Mouse (Mus musculus) forebrain, embryonic 12.5 days (tissue): ENCODE results near the gene Tmem229b. TPM values are rescaled to one million over a fixed set of nuclear protein-coding genes. Genes with fewer than 3 reads are reported as not detected.
A peak's percentile ranks its signal among the peaks of the same experiment; 100 is the strongest.

Experiments
- ATAC-seq: fragments of 200-750 bp; cut with Nextera tagmentation; 2 replicates; pipeline ENCODE4 v1.8.0; 2017; ENCODE audit warnings: moderate TSS enrichment; ENCODE audit not compliant: low FRiP score
- H3K27ac ChIP-seq: fragments of 300-500 bp; sonication (generic); 2 replicates; pipeline ENCODE4 v1.5.1; 2016; ENCODE audit warnings: mild to moderate bottlenecking
- H3K27me3 ChIP-seq: fragments of 300-500 bp; sonication (generic); 2 replicates; pipeline ENCODE4 v1.6.1; 2016; ENCODE audit warnings: mild to moderate bottlenecking
- H3K36me3 ChIP-seq: fragments of 300-500 bp; sonication (generic); replicated peaks from 2 replicates; pipeline ENCODE4 v1.6.1; 2016; ENCODE audit warnings: mild to moderate bottlenecking
- H3K4me1 ChIP-seq: fragments of 300-500 bp; sonication (generic); 2 replicates; pipeline ENCODE4 v1.6.1; 2016
- H3K4me2 ChIP-seq: fragments of 300-500 bp; sonication (generic); 2 replicates; pipeline ENCODE4 v1.6.1; 2016; ENCODE audit warnings: mild to moderate bottlenecking, moderate library complexity
- H3K4me3 ChIP-seq: fragments of 300-500 bp; sonication (generic); replicated peaks from 2 replicates; pipeline ENCODE4 v1.5.1; 2016; ENCODE audit warnings: mild to moderate bottlenecking
- H3K9ac ChIP-seq: fragments of 300-500 bp; sonication (generic); 2 replicates; pipeline ENCODE4 v1.6.1; 2016; ENCODE audit warnings: mild to moderate bottlenecking
- H3K9me3 ChIP-seq: fragments of 300-500 bp; sonication (generic); 2 replicates; pipeline ENCODE4 v1.6.1; 2016
- WGBS: fragments of 180-500 bp; shearing (Covaris S2); methylation state at CpG from one replicate; pipeline ENCODE4 v1.1.7; 2016; 5-methylcytosine and 5-hydroxymethylcytosine counted together
- polyA plus RNA-seq: library from polyadenylated mRNA; unstranded; fragments of >200 nt; fragmentation: Nextera tagmentation; extraction: Ambion mirVana; gene quantifications from 2 replicates; pipeline ENCODE4 v1.2.1, GENCODE M21; 2016

Tmem229b gene
- polyA plus RNA-seq, 1 experiment from 2014 or later, result 16.7 TPM

- ATAC-seq, result no peak
- Histone ChIP-seq H3K36me3 (no peaks in the 10 kb centered on the region), H3K4me3 (no peak overlapping the region), H3K9me3 (no peaks in the 10 kb centered on the region), H3K27me3 (peaks cover 13% of the 10 kb centered on the region; the same call in 1 of the 2 replicates), H3K27ac (no peak overlapping the region), H3K4me2 (no peak overlapping the region), H3K4me1 (peaks cover 5% of the 10 kb centered on the region; the same call in 1 of the 2 replicates), H3K9ac (no peak overlapping the region)
- WGBS, result 94% methylated on average over 5 of the region's 5 CpGs
Observed at GRCm38 (mm10) chr12:79002406-79002805, 5.0 kb downstream of the Tmem229b start.

- 17% methylated on average over 7 of the region's 7 CpGs for WGBS
- no peaks in the 10 kb centered on the region for H3K9me3 ChIP-seq
- no peak overlapping the region for H3K4me2 ChIP-seq
- no peak for ATAC-seq
- H3K36me3 ChIP-seq, result no peaks in the 10 kb centered on the region
- H3K4me3 ChIP-seq, result no peak overlapping the region
- no peak overlapping the region for H3K9ac ChIP-seq
- H3K27me3 ChIP-seq, result no peaks in the 10 kb centered on the region
- no peak overlapping the region for H3K27ac ChIP-seq
- H3K4me1 ChIP-seq, result no peaks in the 10 kb centered on the region
Observed at GRCm38 (mm10) chr12:78996711-78997110, 10.7 kb downstream of the Tmem229b start.

GRCm38 (mm10) chr12:78996271-78996670 lies 11.2 kb downstream of the Tmem229b start:
- Histone ChIP-seq H3K36me3 (no peaks in the 10 kb centered on the region), H3K9me3 (no peaks in the 10 kb centered on the region), H3K4me3 (no peak overlapping the region), H3K4me1 (no peaks in the 10 kb centered on the region), H3K9ac (no peak overlapping the region), H3K4me2 (no peak overlapping the region), H3K27me3 (no peaks in the 10 kb centered on the region), H3K27ac (no peak overlapping the region)
- 87% methylated on average over 4 of the region's 4 CpGs for WGBS
- no peak for ATAC-seq

GRCm38 (mm10) chr12:78987581-78988081 lies 19.8 kb downstream of the Tmem229b start:
- H3K27me3 ChIP-seq, result no peaks in the 10 kb centered on the region
- H3K4me2 ChIP-seq, result no peak overlapping the region
- H3K36me3 ChIP-seq, result no peaks in the 10 kb centered on the region
- WGBS, result 45% methylated on average over 9 of the region's 9 CpGs
- no peaks in the 10 kb centered on the region for H3K9me3 ChIP-seq
- H3K9ac ChIP-seq, result no peak overlapping the region
- H3K4me1 ChIP-seq, result peaks cover 9% of the 10 kb centered on the region; the same call in 1 of the 2 replicates
- peak; percentile 93; the same call in 1 of the 2 replicates for ATAC-seq
- H3K27ac ChIP-seq, result 0 out of 2 replicates have a peak overlapping the region, but pooled peaks have one; percentile 36
- H3K4me3 ChIP-seq, result no peak overlapping the region

GRCm38 (mm10) chr12:78984035-78984432 lies 23.4 kb downstream of the Tmem229b start:
- Histone ChIP-seq H3K27me3 (no peaks in the 10 kb centered on the region), H3K27ac (no peak overlapping the region), H3K4me1 (peaks cover 9% of the 10 kb centered on the region; the same call in 1 of the 2 replicates), H3K9ac (no peak overlapping the region), H3K4me2 (no peak overlapping the region), H3K9me3 (no peaks in the 10 kb centered on the region), H3K36me3 (no peaks in the 10 kb centered on the region), H3K4me3 (no peak overlapping the region)
- 60% methylated on average over 3 of the region's 3 CpGs for WGBS
- ATAC-seq, result peak; percentile 48; the same call in 1 of the 2 replicates

- Histone ChIP-seq H3K27ac (no peak overlapping the region; the same call in 1 of the 2 replicates), H3K27me3 (no peaks in the 10 kb centered on the region), H3K4me1 (peaks cover 9% of the 10 kb centered on the region; the same call in 1 of the 2 replicates), H3K9me3 (no peaks in the 10 kb centered on the region), H3K4me3 (no peak overlapping the region), H3K4me2 (no peak overlapping the region), H3K36me3 (no peaks in the 10 kb centered on the region), H3K9ac (no peak overlapping the region)
- no peak for ATAC-seq
- WGBS, result 78% methylated on average over 8 of the region's 9 CpGs
Observed at GRCm38 (mm10) chr12:78983296-78984034, 24.0 kb downstream of the Tmem229b start.

GRCm38 (mm10) chr12:78981938-78982825 lies 25.2 kb downstream of the Tmem229b start:
- H3K4me1 ChIP-seq, result peaks cover 5% of the 10 kb centered on the region; the same call in 1 of the 2 replicates
- no peak for ATAC-seq
- H3K9me3 ChIP-seq, result no peaks in the 10 kb centered on the region
- H3K27ac ChIP-seq, result no peak overlapping the region
- no peak overlapping the region for H3K4me2 ChIP-seq
- no peaks in the 10 kb centered on the region for H3K36me3 ChIP-seq
- no peak overlapping the region for H3K9ac ChIP-seq
- no peak overlapping the region for H3K4me3 ChIP-seq
- 75% methylated on average over 9 of the region's 9 CpGs for WGBS
- H3K27me3 ChIP-seq, result no peaks in the 10 kb centered on the region

- no peak overlapping the region for H3K4me3 ChIP-seq
- H3K4me2 ChIP-seq, result no peak overlapping the region
- ATAC-seq, result no peak
- no peak overlapping the region for H3K9ac ChIP-seq
- H3K36me3 ChIP-seq, result no peaks in the 10 kb centered on the region
- 91% methylated on average over 2 of the region's 2 CpGs for WGBS
- H3K4me1 ChIP-seq, result peaks cover 5% of the 10 kb centered on the region; the same call in 1 of the 2 replicates
- H3K27me3 ChIP-seq, result no peaks in the 10 kb centered on the region
- H3K9me3 ChIP-seq, result no peaks in the 10 kb centered on the region
- no peak overlapping the region for H3K27ac ChIP-seq
Observed at GRCm38 (mm10) chr12:78981131-78981530, 26.3 kb downstream of the Tmem229b start.

GRCm38 (mm10) chr12:78980683-78981091 lies 26.7 kb downstream of the Tmem229b start:
- 89% methylated on average over 5 of the region's 5 CpGs for WGBS
- no peak for ATAC-seq
- Histone ChIP-seq H3K27ac (no peak overlapping the region), H3K36me3 (no peaks in the 10 kb centered on the region), H3K4me3 (no peak overlapping the region), H3K27me3 (no peaks in the 10 kb centered on the region), H3K4me1 (peaks cover 5% of the 10 kb centered on the region; the same call in 1 of the 2 replicates), H3K4me2 (no peak overlapping the region), H3K9me3 (no peaks in the 10 kb centered on the region), H3K9ac (no peak overlapping the region)

- Histone ChIP-seq H3K4me1 (no peaks in the 10 kb centered on the region), H3K9ac (no peak overlapping the region), H3K4me2 (no peak overlapping the region), H3K27me3 (no peaks in the 10 kb centered on the region), H3K9me3 (no peaks in the 10 kb centered on the region), H3K27ac (no peak overlapping the region), H3K36me3 (no peaks in the 10 kb centered on the region), H3K4me3 (no peak overlapping the region)
- 89% methylated on average over 4 of the region's 4 CpGs for WGBS
- no peak for ATAC-seq
Observed at GRCm38 (mm10) chr12:78977552-78977951, 29.9 kb downstream of the Tmem229b start.

GRCm38 (mm10) chr12:78977078-78977477 lies 30.3 kb downstream of the Tmem229b start:
- ATAC-seq, result no peak
- Histone ChIP-seq H3K36me3 (no peaks in the 10 kb centered on the region), H3K9ac (no peak overlapping the region), H3K4me2 (no peak overlapping the region), H3K9me3 (no peaks in the 10 kb centered on the region), H3K27ac (no peak overlapping the region), H3K27me3 (no peaks in the 10 kb centered on the region), H3K4me3 (no peak overlapping the region), H3K4me1 (no peaks in the 10 kb centered on the region)
- WGBS, result 83% methylated on average over 4 of the region's 4 CpGs

GRCm38 (mm10) chr12:78975836-78976235 lies 31.6 kb downstream of the Tmem229b start:
- H3K4me1 ChIP-seq, result no peaks in the 10 kb centered on the region
- H3K4me2 ChIP-seq, result no peak overlapping the region
- no peaks in the 10 kb centered on the region for H3K27me3 ChIP-seq
- no peaks in the 10 kb centered on the region for H3K9me3 ChIP-seq
- H3K27ac ChIP-seq, result no peak overlapping the region
- no peak overlapping the region for H3K4me3 ChIP-seq
- no peak overlapping the region for H3K9ac ChIP-seq
- WGBS, result 91% methylated on average over 4 of the region's 4 CpGs
- no peaks in the 10 kb centered on the region for H3K36me3 ChIP-seq
- ATAC-seq, result no peak
